In genomic region chr12:92109615-92110014, GRCm38 (mm10) we compare ENCODE assay signal across 21 mouse cellular contexts.
DNase-seq lines count a peak whose midpoint lies in the region; ATAC-seq lines count a peak whose summit lies in the region.
"Had no signal": no experiment of that assay in that cellular context is flagged by ENCODE, and none has a peak within 500 bp of the region (broad histone marks: within the 10 kb centered on the region; RNA-seq: fewer than 3 reads in every experiment).

No protein-coding gene starts in this region.

- peak overlapping the region; percentile 53 for H3K27ac ChIP-seq in forebrain, embryonic 12.5 days
- H3K27ac ChIP-seq in forebrain, embryonic 10.5 days, result no peak overlapping the region
- H3K27ac ChIP-seq in kidney, embryonic 16.5 days (ENCODE audit: low read length), result no peak overlapping the region
- H3K27ac ChIP-seq in forebrain, embryonic 16.5 days (ENCODE audit: low read length), result no peak overlapping the region
- no peak overlapping the region for H3K27ac ChIP-seq in heart, embryonic 11.5 days (ENCODE audit: low read depth, low read length)
- H3K27ac ChIP-seq: midbrain, embryonic 10.5 days had no signal

- H3K4me1 ChIP-seq in forebrain, embryonic 12.5 days, result peaks cover 7% of the 10 kb centered on the region
- H3K4me1 ChIP-seq in forebrain, embryonic 10.5 days, result peaks cover 10% of the 10 kb centered on the region
- no peaks in the 10 kb centered on the region for H3K4me1 ChIP-seq in kidney, embryonic 16.5 days (ENCODE audit: insufficient read depth, low read length)
- 0 out of 2 replicates have a peak, but pooled peaks cover 7% of the 10 kb centered on the region for H3K4me1 ChIP-seq in forebrain, embryonic 16.5 days (replicated peaks; ENCODE audit: control insufficient read depth, insufficient read depth, low read length)
- no peaks in the 10 kb centered on the region for H3K4me1 ChIP-seq in heart, embryonic 11.5 days (ENCODE audit: control insufficient read depth, insufficient read depth, low read length)
- H3K4me1 ChIP-seq: midbrain, embryonic 10.5 days had no signal

- peak; percentile 49; the same call in 1 of the 2 replicates for ATAC-seq in forebrain, embryonic 12.5 days (ENCODE audit: low FRiP score)
- no peak for ATAC-seq in kidney, embryonic 16.5 days (ENCODE audit: low FRiP score, low TSS enrichment)
- ATAC-seq in forebrain, embryonic 16.5 days, result peak; percentile 63
- ATAC-seq in heart, embryonic 11.5 days (replicated peaks; ENCODE audit: insufficient number of reproducible peaks, low FRiP score, low TSS enrichment), result no peak
- ATAC-seq: activated CD4-positive, CD25-positive, alpha-beta regulatory T cell, adult 4 months; inflammation-experienced regulatory T-cells, adult 6 months; Patski had no signal

- H3K4me3 ChIP-seq in forebrain, embryonic 12.5 days (replicated peaks), result no peak overlapping the region
- H3K4me3 ChIP-seq in forebrain, embryonic 10.5 days, result no peak overlapping the region
- no peak overlapping the region for H3K4me3 ChIP-seq in kidney, embryonic 16.5 days (ENCODE audit: low read length)
- H3K4me3 ChIP-seq in forebrain, embryonic 16.5 days (replicated peaks; ENCODE audit: low read length), result no peak overlapping the region
- no peak overlapping the region for H3K4me3 ChIP-seq in heart, embryonic 11.5 days (ENCODE audit: low read depth, low read length)
- H3K4me3 ChIP-seq: midbrain, embryonic 10.5 days; myocyte had no signal

- no peaks in the 10 kb centered on the region for H3K9me3 ChIP-seq in forebrain, embryonic 12.5 days
- no peaks in the 10 kb centered on the region for H3K9me3 ChIP-seq in forebrain, embryonic 10.5 days
- no peaks in the 10 kb centered on the region for H3K9me3 ChIP-seq in kidney, embryonic 16.5 days (ENCODE audit: low read length)
- no peaks in the 10 kb centered on the region for H3K9me3 ChIP-seq in forebrain, embryonic 16.5 days (ENCODE audit: control insufficient read depth, low read length)
- no peaks in the 10 kb centered on the region for H3K9me3 ChIP-seq in heart, embryonic 11.5 days (replicated peaks; ENCODE audit: control insufficient read depth, low read length)
- H3K9me3 ChIP-seq: midbrain, embryonic 10.5 days had no signal

- no peak overlapping the region for H3K4me2 ChIP-seq in forebrain, embryonic 12.5 days
- no peak overlapping the region for H3K4me2 ChIP-seq in kidney, embryonic 16.5 days (replicated peaks; ENCODE audit: low read depth, low read length)
- no peak overlapping the region for H3K4me2 ChIP-seq in forebrain, embryonic 16.5 days (ENCODE audit: low read length)
- H3K4me2 ChIP-seq in heart, embryonic 11.5 days, result no peak overlapping the region
- H3K4me2 ChIP-seq: liver, embryonic 11.5 days had no signal

- WGBS in forebrain, embryonic 12.5 days, result 46% methylated on average over 3 of the region's 3 CpGs
- WGBS in forebrain, embryonic 10.5 days, result 70% methylated on average over 3 of the region's 3 CpGs
- WGBS in kidney, embryonic 16.5 days, result 56% methylated on average over 3 of the region's 3 CpGs
- 21% methylated on average over 3 of the region's 3 CpGs for WGBS in forebrain, embryonic 16.5 days
- WGBS in heart, embryonic 11.5 days (ENCODE audit: insufficient replicate concordance), result 71% methylated on average over 3 of the region's 3 CpGs

- no peaks in the 10 kb centered on the region for H3K36me3 ChIP-seq in forebrain, embryonic 12.5 days (replicated peaks)
- H3K36me3 ChIP-seq in forebrain, embryonic 10.5 days (replicated peaks), result no peaks in the 10 kb centered on the region
- H3K36me3 ChIP-seq in kidney, embryonic 16.5 days (ENCODE audit: insufficient read depth, low read length), result no peaks in the 10 kb centered on the region
- no peaks in the 10 kb centered on the region for H3K36me3 ChIP-seq in forebrain, embryonic 16.5 days (ENCODE audit: control insufficient read depth, insufficient read depth)
- H3K36me3 ChIP-seq in heart, embryonic 11.5 days (ENCODE audit: control insufficient read depth, insufficient read depth, low read length), result no peaks in the 10 kb centered on the region
- H3K36me3 ChIP-seq: midbrain, embryonic 10.5 days had no signal

- DNase-seq in forebrain, embryonic 10.5 days (ENCODE audit: extremely low spot score, low spot score), result no peak
- peak; percentile 18 for DNase-seq in kidney, postnatal 14 days
- peak; percentile 19 for DNase-seq in brain, adult 2 months (ENCODE audit: low read depth, low spot score)
- DNase-seq: adrenal gland, postnatal 14 days; cerebellum, postnatal 25 days; gastrocnemius, postnatal 25 days; heart, postnatal 10 days; layer of hippocampus, postnatal 36 days; lung, adult 2 months; lung, postnatal 36 days; thymus, adult 18-20 months had no signal

- no peak overlapping the region for H3K9ac ChIP-seq in forebrain, embryonic 12.5 days
- no peak overlapping the region for H3K9ac ChIP-seq in kidney, embryonic 16.5 days (replicated peaks; ENCODE audit: low read length)
- H3K9ac ChIP-seq in forebrain, embryonic 16.5 days (replicated peaks; ENCODE audit: low read depth, low read length), result no peak overlapping the region
- no peak overlapping the region for H3K9ac ChIP-seq in heart, embryonic 11.5 days (ENCODE audit: low read depth, low read length)

- no peaks in the 10 kb centered on the region for H3K27me3 ChIP-seq in forebrain, embryonic 12.5 days
- no peaks in the 10 kb centered on the region for H3K27me3 ChIP-seq in forebrain, embryonic 10.5 days (ENCODE audit: poor library complexity, severe bottlenecking)
- H3K27me3 ChIP-seq in kidney, embryonic 16.5 days (ENCODE audit: insufficient read depth, low read length), result no peaks in the 10 kb centered on the region
- H3K27me3 ChIP-seq in forebrain, embryonic 16.5 days (replicated peaks; ENCODE audit: control insufficient read depth, insufficient read depth, low read length), result no peaks in the 10 kb centered on the region
- H3K27me3 ChIP-seq in heart, embryonic 11.5 days (ENCODE audit: control insufficient read depth, insufficient read depth, low read length), result no peaks in the 10 kb centered on the region
- H3K27me3 ChIP-seq: Patski had no signal

Comparison
In these comparisons a context has a peak if more than half of its experiments do, and no peak if none do; other contexts are left out.
1. ATAC-seq: peak in forebrain, embryonic 12.5 days (single experiment) and forebrain, embryonic 16.5 days (single experiment); none in kidney, embryonic 16.5 days (single experiment) and heart, embryonic 11.5 days (single experiment).